Mouse (Mus musculus): ENCODE data around the gene Snai1. TPM values are rescaled to one million over a fixed set of nuclear protein-coding genes. Genes with fewer than 3 reads are reported as not detected.

Gene Snai1
- 5.1 and 6.4 TPM in 2 replicates for polyA plus RNA-seq (2015; fragmentation: Nextera tagmentation; extraction: Ambion mirVana)

- peak; percentile 95 for ATAC-seq (replicated peaks)
- H3K27ac ChIP-seq = no peak within 1 kb of the TSS
- H3K4me1 ChIP-seq = peaks cover 25% of the 10 kb centered on the region
- peak within 1 kb of the TSS; percentile 87 for H3K4me2 ChIP-seq
- H3K27me3 ChIP-seq (replicated peaks) = peaks cover 49% of the 10 kb centered on the region
- peak within 1 kb of the TSS; percentile 23 for H3K9ac ChIP-seq
- WGBS = 1% methylated on average over 58 of the region's 58 CpGs
- H3K9me3 ChIP-seq = no peaks in the 10 kb centered on the region
- H3K36me3 ChIP-seq (replicated peaks) = no peaks in the 10 kb centered on the region
- peak within 1 kb of the TSS; percentile 46 for H3K4me3 ChIP-seq
Observed at GRCm38 (mm10) chr2:167537476-167538297, at the start of gene Snai1. TSS of gene Snai1 (plus strand) at chr2:167538195.

GRCm38 (mm10) chr2:167490813-167491525, 47.0 kb upstream of the Snai1 start:
- ATAC-seq (replicated peaks) = no peak

GRCm38 (mm10) chr2:167491757-167492708, 46.0 kb upstream of the Snai1 start, which contains the start of gene Rnf114:
TSS of gene Rnf114 (plus strand) at chr2:167492645.
- Histone ChIP-seq H3K9ac (peak within 1 kb of the TSS; percentile 94), H3K4me2 (peak within 1 kb of the TSS; percentile 82), H3K9me3 (no peaks in the 10 kb centered on the region), H3K36me3 (replicated peaks) (no peaks in the 10 kb centered on the region), H3K4me1 (peaks cover 24% of the 10 kb centered on the region), H3K27ac (peak within 1 kb of the TSS; percentile 98), H3K4me3 (peak within 1 kb of the TSS; percentile 81), H3K27me3 (replicated peaks) (no peaks in the 10 kb centered on the region)
- WGBS = 3% methylated on average over 51 of the region's 52 CpGs
- peak; percentile 55 for ATAC-seq (replicated peaks)

More at GRCm38 (mm10) chr2:167490813-167491525, 47.0 kb upstream of the Snai1 start:
- H3K4me1 ChIP-seq = peaks cover 24% of the 10 kb centered on the region
- peak overlapping the region; percentile 81 for H3K4me3 ChIP-seq
- H3K36me3 ChIP-seq (replicated peaks) = no peaks in the 10 kb centered on the region
- H3K9me3 ChIP-seq = no peaks in the 10 kb centered on the region
- H3K27ac ChIP-seq = peak overlapping the region; percentile 98
- H3K27me3 ChIP-seq (replicated peaks) = no peaks in the 10 kb centered on the region
- WGBS = 80% methylated on average over 4 of the region's 4 CpGs
- H3K9ac ChIP-seq = peak overlapping the region; percentile 94; the same call in 1 of the 2 replicates
- H3K4me2 ChIP-seq = peak overlapping the region; percentile 82

GRCm38 (mm10) chr2:167492713-167493636, 45.0 kb upstream of the Snai1 start, which contains the start of gene Spata2:
TSS of gene Spata2 (minus strand) at chr2:167492887.
- Histone ChIP-seq H3K4me1 (peaks cover 24% of the 10 kb centered on the region), H3K9ac (peak within 1 kb of the TSS; percentile 94), H3K36me3 (replicated peaks) (no peaks in the 10 kb centered on the region), H3K9me3 (no peaks in the 10 kb centered on the region), H3K27me3 (replicated peaks) (no peaks in the 10 kb centered on the region), H3K4me3 (peak within 1 kb of the TSS; percentile 81), H3K27ac (peak within 1 kb of the TSS; percentile 98), H3K4me2 (peak within 1 kb of the TSS; percentile 82)
- 2% methylated on average over 63 of the region's 63 CpGs for WGBS
- ATAC-seq (replicated peaks) = peak; percentile 89

- Histone ChIP-seq H3K4me3 (no peak overlapping the region), H3K27ac (no peak overlapping the region), H3K9ac (no peak overlapping the region), H3K4me1 (peaks cover 12% of the 10 kb centered on the region), H3K27me3 (replicated peaks) (no peaks in the 10 kb centered on the region), H3K9me3 (no peaks in the 10 kb centered on the region), H3K36me3 (replicated peaks) (no peaks in the 10 kb centered on the region), H3K4me2 (no peak overlapping the region)
- ATAC-seq (replicated peaks) = no peak
- WGBS = 80% methylated on average over 7 of the region's 7 CpGs
Observed at GRCm38 (mm10) chr2:167496437-167496836, 41.6 kb upstream of the Snai1 start.

- ATAC-seq (replicated peaks) = no peak
- Histone ChIP-seq H3K9ac (no peak overlapping the region), H3K4me3 (no peak overlapping the region), H3K27ac (no peak overlapping the region), H3K4me2 (no peak overlapping the region), H3K9me3 (no peaks in the 10 kb centered on the region), H3K36me3 (replicated peaks) (no peaks in the 10 kb centered on the region), H3K4me1 (peaks cover 5% of the 10 kb centered on the region; the same call in 1 of the 2 replicates), H3K27me3 (replicated peaks) (no peaks in the 10 kb centered on the region)
- 77% methylated on average over 5 of the region's 5 CpGs for WGBS
Observed at GRCm38 (mm10) chr2:167497272-167497671, 40.7 kb upstream of the Snai1 start.

GRCm38 (mm10) chr2:167502554-167503252, 35.3 kb upstream of the Snai1 start:
- Histone ChIP-seq H3K9me3 (no peaks in the 10 kb centered on the region), H3K27ac (peak overlapping the region; percentile 87), H3K27me3 (replicated peaks) (no peaks in the 10 kb centered on the region), H3K4me3 (peak overlapping the region; percentile 88), H3K9ac (peak overlapping the region; percentile 70; the same call in 1 of the 2 replicates), H3K4me1 (peaks cover 31% of the 10 kb centered on the region), H3K4me2 (peak overlapping the region; percentile 88), H3K36me3 (replicated peaks) (no peaks in the 10 kb centered on the region)
- WGBS = 52% methylated on average over 13 of the region's 13 CpGs
- ATAC-seq (replicated peaks) = peak; percentile 21

GRCm38 (mm10) chr2:167503253-167503895, 34.6 kb upstream of the Snai1 start:
- Histone ChIP-seq H3K4me1 (peaks cover 31% of the 10 kb centered on the region), H3K27ac (peak overlapping the region; percentile 87), H3K4me2 (peak overlapping the region; percentile 88), H3K4me3 (peak overlapping the region; percentile 88), H3K9me3 (no peaks in the 10 kb centered on the region), H3K9ac (peak overlapping the region; percentile 70), H3K27me3 (replicated peaks) (no peaks in the 10 kb centered on the region), H3K36me3 (replicated peaks) (0 out of 2 replicates have a peak, but pooled peaks cover under 1% of the 10 kb centered on the region)
- WGBS = under 1% methylated on average over 85 of the region's 85 CpGs
- ATAC-seq (replicated peaks) = peak; percentile 91

GRCm38 (mm10) chr2:167503896-167504349, 34.1 kb upstream of the Snai1 start:
- WGBS = 2% methylated on average over 32 of the region's 32 CpGs
- H3K36me3 ChIP-seq (replicated peaks) = peaks cover 5% of the 10 kb centered on the region; the same call in 1 of the 2 replicates
- no peaks in the 10 kb centered on the region for H3K9me3 ChIP-seq
- H3K9ac ChIP-seq = peak overlapping the region; percentile 70
- peaks cover 31% of the 10 kb centered on the region for H3K4me1 ChIP-seq
- H3K27me3 ChIP-seq (replicated peaks) = no peaks in the 10 kb centered on the region
- peak; percentile 33 for ATAC-seq (replicated peaks)
- peak overlapping the region; percentile 88 for H3K4me2 ChIP-seq
- peak overlapping the region; percentile 87 for H3K27ac ChIP-seq
- H3K4me3 ChIP-seq = peak overlapping the region; percentile 88

GRCm38 (mm10) chr2:167505127-167505526, 32.9 kb upstream of the Snai1 start:
- Histone ChIP-seq H3K27ac (no peak overlapping the region), H3K4me1 (peaks cover 31% of the 10 kb centered on the region), H3K36me3 (replicated peaks) (peaks cover 7% of the 10 kb centered on the region; the same call in 1 of the 2 replicates), H3K9me3 (no peaks in the 10 kb centered on the region), H3K9ac (no peak overlapping the region; the same call in 1 of the 2 replicates), H3K4me3 (0 out of 2 replicates have a peak overlapping the region, but pooled peaks have one; percentile 88), H3K27me3 (replicated peaks) (no peaks in the 10 kb centered on the region), H3K4me2 (peak overlapping the region; percentile 88)
- ATAC-seq (replicated peaks) = no peak
- 81% methylated on average over 3 of the region's 3 CpGs for WGBS
